Mouse (Mus musculus): ENCODE measurements around the gene Ctcf. TPM values are rescaled to one million over a fixed set of nuclear protein-coding genes. Genes with fewer than 3 reads are reported as not detected.

Gene Ctcf
- total and polyA plus RNA-seq, 2 experiments from 2014 or later: 52.5 to 86.0 TPM

GRCm38 (mm10) chr8:105716302-105716945 lies 80.1 kb downstream of the Ctcf start:
- Histone ChIP-seq H3K4me2 (ENCODE audit: low read depth) (no peak overlapping the region), H3K4me1 (ENCODE audit: insufficient read depth) (no peaks in the 10 kb centered on the region), H3K9me3 (ENCODE audit: low read length) (no peaks in the 10 kb centered on the region), H3K27me3 (ENCODE audit: insufficient read depth, low read length) (no peaks in the 10 kb centered on the region), H3K27ac (ENCODE audit: low read depth, low read length) (no peak overlapping the region), H3K4me3 (ENCODE audit: low read depth, low read length) (no peak overlapping the region), H3K36me3 (ENCODE audit: insufficient read depth) (peaks cover 19% of the 10 kb centered on the region), H3K9ac (no peak overlapping the region)
- TF ChIP-seq CTCF (IDR thresholded peaks at IDR 0.05; ENCODE audit: low read depth): 0 out of 2 replicates have a peak, but pooled peaks have one; percentile 10
- 96% methylated on average over 15 of the region's 15 CpGs for WGBS
- ATAC-seq (no peak), DNase-seq (no peak)

DNA sequence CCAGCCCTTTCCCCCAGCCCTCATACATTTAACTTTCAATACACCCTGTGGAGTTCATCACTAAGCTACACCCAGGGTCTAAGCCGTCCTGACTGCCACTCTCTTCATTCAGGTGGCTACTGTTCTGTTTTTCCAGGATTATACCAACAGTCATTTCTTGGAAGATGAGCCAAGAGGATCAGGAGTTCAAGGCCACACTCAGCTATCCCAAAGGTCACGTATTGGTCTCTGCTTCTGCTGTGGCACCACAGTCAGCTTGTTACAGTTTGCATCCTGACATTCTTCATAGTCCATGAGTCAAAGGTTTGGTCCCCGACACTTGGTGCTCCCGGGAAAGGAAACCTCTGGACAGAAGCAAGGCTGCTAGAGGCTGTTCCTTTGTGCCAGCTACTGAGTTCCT lies 83.3 kb downstream of the Ctcf start:
- Histone ChIP-seq H3K27ac (ENCODE audit: low read depth, low read length) (no peak overlapping the region), H3K9ac (no peak overlapping the region), H3K4me3 (ENCODE audit: low read depth, low read length) (no peak overlapping the region), H3K9me3 (ENCODE audit: low read length) (no peaks in the 10 kb centered on the region), H3K4me1 (ENCODE audit: insufficient read depth) (no peaks in the 10 kb centered on the region), H3K27me3 (ENCODE audit: insufficient read depth, low read length) (no peaks in the 10 kb centered on the region), H3K4me2 (ENCODE audit: low read depth) (no peak overlapping the region), H3K36me3 (ENCODE audit: insufficient read depth) (peaks cover 32% of the 10 kb centered on the region)
- ATAC-seq: no peak
- no peak for TF ChIP-seq CTCF (IDR thresholded peaks at IDR 0.05; ENCODE audit: low read depth)
- DNase-seq: no peak
- 87% methylated on average over 4 of the region's 4 CpGs for WGBS

GRCm38 (mm10) chr8:105722861-105723260 lies 86.5 kb downstream of the Ctcf start:
- TF ChIP-seq CTCF (IDR thresholded peaks at IDR 0.05; ENCODE audit: low read depth): no peak
- ATAC-seq (no peak), DNase-seq (no peak)
- Histone ChIP-seq H3K36me3 (ENCODE audit: insufficient read depth) (peaks cover 35% of the 10 kb centered on the region), H3K9me3 (ENCODE audit: low read length) (no peaks in the 10 kb centered on the region), H3K27ac (ENCODE audit: low read depth, low read length) (no peak overlapping the region), H3K9ac (no peak overlapping the region), H3K4me2 (ENCODE audit: low read depth) (no peak overlapping the region), H3K4me3 (ENCODE audit: low read depth, low read length) (no peak overlapping the region), H3K4me1 (ENCODE audit: insufficient read depth) (no peaks in the 10 kb centered on the region), H3K27me3 (ENCODE audit: insufficient read depth, low read length) (no peaks in the 10 kb centered on the region)
- 90% methylated on average over 9 of the region's 9 CpGs for WGBS

DNA sequence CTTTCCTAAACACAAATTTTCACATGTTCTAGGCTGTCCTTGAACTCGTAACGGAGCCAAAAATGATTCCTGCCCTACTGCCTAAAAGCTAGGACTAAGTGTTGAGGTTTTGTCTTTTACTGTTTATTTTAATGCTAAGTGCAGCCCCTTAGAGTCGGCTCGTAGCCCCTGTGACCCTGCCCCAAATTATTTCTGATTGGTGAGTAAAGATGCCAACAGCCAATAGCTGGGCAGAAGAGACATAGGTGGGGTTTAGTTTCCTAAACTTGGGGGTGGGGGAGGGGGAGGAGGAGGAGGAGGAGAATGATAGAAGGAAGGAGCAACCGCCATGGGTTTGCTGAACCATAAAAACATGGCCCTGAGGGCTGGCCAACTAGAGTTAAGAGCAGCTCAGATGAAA lies 89.4 kb downstream of the Ctcf start:
- H3K4me2 ChIP-seq (ENCODE audit: low read depth): no peak overlapping the region
- ATAC-seq (no peak), DNase-seq (no peak)
- WGBS: 86% methylated on average over 5 of the region's 5 CpGs
- no peaks in the 10 kb centered on the region for H3K27me3 ChIP-seq (ENCODE audit: insufficient read depth, low read length)
- H3K27ac ChIP-seq (ENCODE audit: low read depth, low read length): no peak overlapping the region
- TF ChIP-seq CTCF (IDR thresholded peaks at IDR 0.05; ENCODE audit: low read depth): no peak
- H3K9me3 ChIP-seq (ENCODE audit: low read length): no peaks in the 10 kb centered on the region
- H3K4me1 ChIP-seq (ENCODE audit: insufficient read depth): no peaks in the 10 kb centered on the region
- H3K9ac ChIP-seq: no peak overlapping the region
- peaks cover 41% of the 10 kb centered on the region for H3K36me3 ChIP-seq (ENCODE audit: insufficient read depth)
- H3K4me3 ChIP-seq (ENCODE audit: low read depth, low read length): no peak overlapping the region

GRCm38 (mm10) chr8:105727397-105728124 lies 91.2 kb downstream of the Ctcf start:
- Histone ChIP-seq H3K36me3 (ENCODE audit: insufficient read depth) (peaks cover 41% of the 10 kb centered on the region), H3K9me3 (ENCODE audit: low read length) (no peaks in the 10 kb centered on the region), H3K4me1 (ENCODE audit: insufficient read depth) (no peaks in the 10 kb centered on the region), H3K4me2 (ENCODE audit: low read depth) (no peak overlapping the region), H3K4me3 (ENCODE audit: low read depth, low read length) (no peak overlapping the region), H3K27me3 (ENCODE audit: insufficient read depth, low read length) (no peaks in the 10 kb centered on the region), H3K27ac (ENCODE audit: low read depth, low read length) (no peak overlapping the region), H3K9ac (no peak overlapping the region)
- ATAC-seq (no peak), DNase-seq (no peak)
- whole genome bisulfite sequencing: 87% methylated on average over 18 of the region's 18 CpGs
- TF ChIP-seq CTCF (IDR thresholded peaks at IDR 0.05; ENCODE audit: low read depth): no peak

GRCm38 (mm10) chr8:105732186-105732585 lies 95.8 kb downstream of the Ctcf start:
- no peak overlapping the region for H3K4me3 ChIP-seq (ENCODE audit: low read depth, low read length)
- DNase-seq: no peak
- H3K9me3 ChIP-seq (ENCODE audit: low read length): no peaks in the 10 kb centered on the region
- 97% methylated on average over 5 of the region's 5 CpGs for whole genome bisulfite sequencing
- H3K9ac ChIP-seq: no peak overlapping the region
- TF ChIP-seq CTCF (IDR thresholded peaks at IDR 0.05; ENCODE audit: low read depth): no peak
- H3K27ac ChIP-seq (ENCODE audit: low read depth, low read length): no peak overlapping the region
- no peaks in the 10 kb centered on the region for H3K4me1 ChIP-seq (ENCODE audit: insufficient read depth)
- ATAC-seq: no peak
- H3K4me2 ChIP-seq (ENCODE audit: low read depth): no peak overlapping the region
- no peaks in the 10 kb centered on the region for H3K27me3 ChIP-seq (ENCODE audit: insufficient read depth, low read length)
- H3K36me3 ChIP-seq (ENCODE audit: insufficient read depth): peaks cover 13% of the 10 kb centered on the region

MicroRNAs within 50 kb of the gene (microRNA counts, 519-probe panel; counts per million panel counts)
- not detected for microRNA mmu-miR-1966

Small RNAs within 50 kb of the gene (microRNA-seq; reads per million reads assigned to microRNA genes)
- gene Mir1966: 0.37 to 1.2 reads per million in 2 experiments

Other genes starting within 250 kb of the Ctcf start
- 0.10 and 0.15 TPM in 2 replicates for gene Kctd19, start 223.1 kb upstream of the Ctcf start, total RNA-seq (2014; rRNA removed)
- gene Kctd19, start 223.1 kb upstream of the Ctcf start, polyA plus RNA-seq (2015; fragmentation: Nextera tagmentation; extraction: Ambion mirVana): 0.16 and 0.19 TPM in 2 replicates
- 1.7 and 1.8 TPM in 2 replicates for gene Lrrc36, start 223.0 kb upstream of the Ctcf start, total RNA-seq (2014; rRNA removed)
- 0.40 and 1.1 TPM in 2 replicates for gene Lrrc36, start 223.0 kb upstream of the Ctcf start, polyA plus RNA-seq (2015; fragmentation: Nextera tagmentation; extraction: Ambion mirVana)
- 66.6 and 80.6 TPM in 2 replicates for gene Tppp3, start 165.0 kb upstream of the Ctcf start, total RNA-seq (2014; rRNA removed)
- 74.6 and 106 TPM in 2 replicates for gene Tppp3, start 165.0 kb upstream of the Ctcf start, polyA plus RNA-seq (2015; fragmentation: Nextera tagmentation; extraction: Ambion mirVana)
- gene Zdhhc1, start 139.7 kb upstream of the Ctcf start, total RNA-seq (2014; rRNA removed): 22.9 and 30.4 TPM in 2 replicates
- 16.2 and 22.7 TPM in 2 replicates for gene Zdhhc1, start 139.7 kb upstream of the Ctcf start, polyA plus RNA-seq (2015; fragmentation: Nextera tagmentation; extraction: Ambion mirVana)
- gene Hsd11b2, start 117.8 kb upstream of the Ctcf start, total RNA-seq (2014; rRNA removed): 0.38 and 0.52 TPM in 2 replicates
- gene Hsd11b2, start 117.8 kb upstream of the Ctcf start, polyA plus RNA-seq (2015; fragmentation: Nextera tagmentation; extraction: Ambion mirVana): 1.3 and 2.6 TPM in 2 replicates
- 179 TPM in 2 replicates for gene Atp6v0d1, start 70.5 kb upstream of the Ctcf start, total RNA-seq (2014; rRNA removed)
- 251 and 275 TPM in 2 replicates for gene Atp6v0d1, start 70.5 kb upstream of the Ctcf start, polyA plus RNA-seq (2015; fragmentation: Nextera tagmentation; extraction: Ambion mirVana)
- 9.2 and 10.6 TPM in 2 replicates for gene Ripor1, start 31.3 kb upstream of the Ctcf start, total RNA-seq (2014; rRNA removed)
- 37.2 and 37.4 TPM in 2 replicates for gene Ripor1, start 31.3 kb upstream of the Ctcf start, polyA plus RNA-seq (2015; fragmentation: Nextera tagmentation; extraction: Ambion mirVana)
- 1.5 TPM in 1 of 2 replicates, not detected in the other for gene Agrp, start 825 bp downstream of the Ctcf start, total RNA-seq (2014; rRNA removed)
- gene Agrp, start 825 bp downstream of the Ctcf start, polyA plus RNA-seq (2015; fragmentation: Nextera tagmentation; extraction: Ambion mirVana): 0.62 and 0.90 TPM in 2 replicates
- 4.4 and 5.6 TPM in 2 replicates for gene Carmil2, start 49.7 kb downstream of the Ctcf start, total RNA-seq (2014; rRNA removed)
- gene Carmil2, start 49.7 kb downstream of the Ctcf start, polyA plus RNA-seq (2015; fragmentation: Nextera tagmentation; extraction: Ambion mirVana): 21.5 and 28.0 TPM in 2 replicates
- 24.1 and 35.0 TPM in 2 replicates for gene Acd, start 64.5 kb downstream of the Ctcf start, total RNA-seq (2014; rRNA removed)
- gene Acd, start 64.5 kb downstream of the Ctcf start, polyA plus RNA-seq (2015; fragmentation: Nextera tagmentation; extraction: Ambion mirVana): 90.0 and 95.7 TPM in 2 replicates
- 59.3 and 71.1 TPM in 2 replicates for gene Pard6a, start 64.6 kb downstream of the Ctcf start, total RNA-seq (2014; rRNA removed)
- 63.8 and 72.5 TPM in 2 replicates for gene Pard6a, start 64.6 kb downstream of the Ctcf start, polyA plus RNA-seq (2015; fragmentation: Nextera tagmentation; extraction: Ambion mirVana)
- 0.23 TPM in 1 of 2 replicates, not detected in the other for gene 4933405L10Rik, start 71.1 kb downstream of the Ctcf start, total RNA-seq (2014; rRNA removed)
- gene 4933405L10Rik, start 71.1 kb downstream of the Ctcf start, polyA plus RNA-seq (2015; fragmentation: Nextera tagmentation; extraction: Ambion mirVana): 0.21 and 0.31 TPM in 2 replicates
- 10.3 and 10.9 TPM in 2 replicates for gene Enkd1, start 71.6 kb downstream of the Ctcf start, total RNA-seq (2014; rRNA removed)
- gene Enkd1, start 71.6 kb downstream of the Ctcf start, polyA plus RNA-seq (2015; fragmentation: Nextera tagmentation; extraction: Ambion mirVana): 15.2 and 16.8 TPM in 2 replicates
- 42.6 and 51.2 TPM in 2 replicates for gene Gfod2, start 122.1 kb downstream of the Ctcf start, total RNA-seq (2014; rRNA removed)
- gene Gfod2, start 122.1 kb downstream of the Ctcf start, polyA plus RNA-seq (2015; fragmentation: Nextera tagmentation; extraction: Ambion mirVana): 58.4 and 71.2 TPM in 2 replicates
- 9.8 and 13.6 TPM in 2 replicates for gene Ranbp10, start 190.8 kb downstream of the Ctcf start, total RNA-seq (2014; rRNA removed)
- 3.5 and 4.5 TPM in 2 replicates for gene Ranbp10, start 190.8 kb downstream of the Ctcf start, polyA plus RNA-seq (2015; fragmentation: Nextera tagmentation; extraction: Ambion mirVana)
- gene Tsnaxip1, start 191.2 kb downstream of the Ctcf start, total RNA-seq (2014; rRNA removed): 0.67 and 1.2 TPM in 2 replicates
- gene Tsnaxip1, start 191.2 kb downstream of the Ctcf start, polyA plus RNA-seq (2015; fragmentation: Nextera tagmentation; extraction: Ambion mirVana): 0.92 and 1.1 TPM in 2 replicates
- gene Cenpt, start 216.7 kb downstream of the Ctcf start, total RNA-seq (2014; rRNA removed): 42.4 and 44.7 TPM in 2 replicates
- gene Cenpt, start 216.7 kb downstream of the Ctcf start, polyA plus RNA-seq (2015; fragmentation: Nextera tagmentation; extraction: Ambion mirVana): 39.0 and 42.8 TPM in 2 replicates
- gene Thap11, start 218.6 kb downstream of the Ctcf start, total RNA-seq (2014; rRNA removed): 60.4 and 81.9 TPM in 2 replicates
- 48.6 and 57.2 TPM in 2 replicates for gene Thap11, start 218.6 kb downstream of the Ctcf start, polyA plus RNA-seq (2015; fragmentation: Nextera tagmentation; extraction: Ambion mirVana)
- gene Nutf2, start 224.0 kb downstream of the Ctcf start, total RNA-seq (2014; rRNA removed): 70.4 and 89.5 TPM in 2 replicates
- 142 and 146 TPM in 2 replicates for gene Nutf2, start 224.0 kb downstream of the Ctcf start, polyA plus RNA-seq (2015; fragmentation: Nextera tagmentation; extraction: Ambion mirVana)
- gene Edc4, start 244.3 kb downstream of the Ctcf start, total RNA-seq (2014; rRNA removed): 85.3 and 96.7 TPM in 2 replicates
- 36.1 and 41.7 TPM in 2 replicates for gene Edc4, start 244.3 kb downstream of the Ctcf start, polyA plus RNA-seq (2015; fragmentation: Nextera tagmentation; extraction: Ambion mirVana)

Data from forebrain, postnatal 0 days (tissue).